8 mouse cellular contexts compared by ENCODE assay signal in the genomic region with DNA sequence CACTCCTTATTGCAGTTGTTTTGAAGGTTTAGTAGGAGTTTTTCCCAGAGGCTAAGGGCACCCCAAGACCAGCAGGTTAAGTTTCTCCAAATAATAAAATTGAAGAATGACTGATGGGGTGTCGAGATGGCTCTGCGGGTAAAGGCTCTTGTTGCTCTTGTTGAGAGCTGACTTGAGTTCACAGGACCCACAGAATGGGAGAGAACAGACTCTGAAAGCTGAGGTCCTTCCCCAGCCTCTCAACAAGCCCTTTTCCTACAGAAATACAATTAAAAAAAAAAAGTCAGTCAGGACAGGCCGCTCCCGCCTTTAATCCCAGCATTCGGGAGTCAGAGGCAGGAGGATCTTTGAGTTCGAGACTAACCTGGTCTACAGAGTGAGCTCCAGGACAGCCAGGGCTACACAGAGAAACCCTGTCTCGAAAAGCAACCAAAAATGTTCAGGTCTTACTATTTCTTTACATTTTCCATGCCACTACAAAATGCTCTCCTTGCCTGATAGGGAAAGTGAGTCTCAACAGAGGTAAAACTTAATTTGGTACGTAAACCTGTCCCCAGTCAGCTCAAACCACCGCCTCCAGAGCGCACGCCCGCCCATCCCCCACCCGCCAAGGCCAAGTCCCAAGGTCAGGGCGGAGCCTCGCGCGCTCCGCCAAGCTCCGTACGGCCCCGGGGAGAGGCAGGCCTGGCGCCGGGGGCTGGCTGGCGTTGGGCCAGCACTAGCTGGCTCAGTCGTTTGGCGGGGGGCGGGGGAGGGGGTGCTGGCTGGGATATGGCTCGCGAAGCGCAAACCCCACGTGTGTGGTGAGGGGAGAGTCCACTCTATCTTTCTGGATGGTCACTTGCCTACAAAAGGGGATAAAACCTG. TPM values are rescaled to one million over a fixed set of nuclear protein-coding genes. Genes with fewer than 3 reads are reported as not detected.
DNase-seq lines count a peak whose midpoint lies in the region; ATAC-seq lines count a peak whose summit lies in the region.

No protein-coding gene starts in this region.

- peak overlapping the region; percentile 61 for H3K9ac ChIP-seq in heart, embryonic 12.5 days
- H3K9ac ChIP-seq in kidney, embryonic 16.5 days (replicated peaks; ENCODE audit: low read length): peak overlapping the region; percentile 61

- H3K4me2 ChIP-seq in heart, embryonic 12.5 days: peak overlapping the region; percentile 61
- peak overlapping the region; percentile 48 for H3K4me2 ChIP-seq in kidney, embryonic 16.5 days (replicated peaks; ENCODE audit: low read depth, low read length)

- peak overlapping the region; percentile 96 for H3K27ac ChIP-seq in heart, embryonic 12.5 days (ENCODE audit: poor library complexity, severe bottlenecking)
- H3K27ac ChIP-seq in kidney, embryonic 16.5 days (ENCODE audit: low read length): peak overlapping the region; percentile 96

- peak; percentile 64 for DNase-seq in embryo, embryonic 9.5 days (ENCODE audit: extremely low spot score)
- DNase-seq in lung, postnatal 36 days: peak; percentile 84
- peak; percentile 52 to 65 for DNase-seq in spleen, adult 18-20 months
- no peak for DNase-seq in right cerebral cortex, adult 2 months (ENCODE audit: low spot score in 2 of 2)

- H3K9me3 ChIP-seq in megakaryocyte, embryonic 14.5 days: no peaks in the 10 kb centered on the region
- no peaks in the 10 kb centered on the region for H3K9me3 ChIP-seq in heart, embryonic 12.5 days (replicated peaks)
- H3K9me3 ChIP-seq in kidney, embryonic 16.5 days (ENCODE audit: low read length): no peaks in the 10 kb centered on the region

- no peak for ATAC-seq in megakaryocyte, adult 5-6 weeks (ENCODE audit: poor library complexity, severe bottlenecking)
- ATAC-seq in heart, embryonic 12.5 days (ENCODE audit: insufficient number of reproducible peaks, low FRiP score): peak; percentile 56
- peak; percentile 5 for ATAC-seq in kidney, embryonic 16.5 days (ENCODE audit: low FRiP score, low TSS enrichment)

- H3K27me3 ChIP-seq in megakaryocyte, embryonic 14.5 days (replicated peaks): no peaks in the 10 kb centered on the region
- H3K27me3 ChIP-seq in heart, embryonic 12.5 days (replicated peaks): no peaks in the 10 kb centered on the region
- no peaks in the 10 kb centered on the region for H3K27me3 ChIP-seq in kidney, embryonic 16.5 days (ENCODE audit: insufficient read depth, low read length)

- peaks cover 69% of the 10 kb centered on the region for H3K4me1 ChIP-seq in megakaryocyte, embryonic 14.5 days
- peaks cover 59% of the 10 kb centered on the region for H3K4me1 ChIP-seq in heart, embryonic 12.5 days (replicated peaks)
- peaks cover 62% of the 10 kb centered on the region for H3K4me1 ChIP-seq in kidney, embryonic 16.5 days (ENCODE audit: insufficient read depth, low read length)

- whole genome bisulfite sequencing in heart, embryonic 12.5 days: 4% methylated on average over 31 of the region's 31 CpGs
- WGBS in kidney, embryonic 16.5 days: 3% methylated on average over 31 of the region's 31 CpGs

- peaks cover 4% of the 10 kb centered on the region for H3K36me3 ChIP-seq in megakaryocyte, embryonic 14.5 days (replicated peaks; ENCODE audit: low read length)
- H3K36me3 ChIP-seq in heart, embryonic 12.5 days: peaks cover 3% of the 10 kb centered on the region; the same call in 1 of the 2 replicates
- H3K36me3 ChIP-seq in kidney, embryonic 16.5 days (ENCODE audit: insufficient read depth, low read length): 0 out of 2 replicates have a peak, but pooled peaks cover 5% of the 10 kb centered on the region

- peak overlapping the region; percentile 88 for H3K4me3 ChIP-seq in megakaryocyte, embryonic 14.5 days (replicated peaks)
- peak overlapping the region; percentile 10; the same call in 1 of the 2 replicates for H3K4me3 ChIP-seq in heart, embryonic 12.5 days
- peak overlapping the region; percentile 10 for H3K4me3 ChIP-seq in kidney, embryonic 16.5 days (ENCODE audit: low read length)

RNA-seq across cellular contexts. Expression of a gene that starts 2.5 kb away (rescaled TPM):
- 972 and 2,520 TPM in 2 replicates for polyA plus RNA-seq in megakaryocyte, embryonic 14.5 days (2012; ENCODE audit: insufficient read depth, low replicate concordance)
- 26.7 and 44.1 TPM in 2 replicates for total RNA-seq in megakaryocyte, adult 5-6 weeks (2015)
- total RNA-seq in megakaryocyte, adult 5-6 weeks (2017): 24.0 and 28.9 TPM in 2 replicates
- 183 and 206 TPM in 2 replicates for polyA plus RNA-seq in heart, embryonic 12.5 days (2016; fragmentation: Nextera tagmentation; extraction: Ambion mirVana)
- polyA plus RNA-seq in kidney, embryonic 16.5 days (2015; fragmentation: Nextera tagmentation; extraction: Ambion mirVana): 42.1 and 47.4 TPM in 2 replicates

RNA-seq across cellular contexts. Expression of a gene that starts 7.0 kb away (rescaled TPM):
- not detected in 2 replicates for polyA plus RNA-seq in megakaryocyte, embryonic 14.5 days (2012; ENCODE audit: insufficient read depth, low replicate concordance)
- 0.11 and 0.27 TPM in 2 replicates for total RNA-seq in megakaryocyte, adult 5-6 weeks (2015)
- total RNA-seq in megakaryocyte, adult 5-6 weeks (2017): 0.04 TPM in 1 of 2 replicates, not detected in the other
- 0.04 and 0.06 TPM in 2 replicates for polyA plus RNA-seq in heart, embryonic 12.5 days (2016; fragmentation: Nextera tagmentation; extraction: Ambion mirVana)
- polyA plus RNA-seq in kidney, embryonic 16.5 days (2015; fragmentation: Nextera tagmentation; extraction: Ambion mirVana): 0.04 and 0.06 TPM in 2 replicates

RNA-seq across cellular contexts. Expression of a gene that starts 22.1 kb away (rescaled TPM):
- polyA plus RNA-seq in megakaryocyte, embryonic 14.5 days (2012; ENCODE audit: insufficient read depth, low replicate concordance): 0.26 TPM in 1 of 2 replicates, not detected in the other
- not detected in 2 replicates for total RNA-seq in megakaryocyte, adult 5-6 weeks (2015)
- not detected in 2 replicates for total RNA-seq in megakaryocyte, adult 5-6 weeks (2017)
- polyA plus RNA-seq in heart, embryonic 12.5 days (2016; fragmentation: Nextera tagmentation; extraction: Ambion mirVana): not detected in 2 replicates
- 0.52 and 0.76 TPM in 2 replicates for polyA plus RNA-seq in kidney, embryonic 16.5 days (2015; fragmentation: Nextera tagmentation; extraction: Ambion mirVana)

RNA-seq across cellular contexts. Expression of a gene that starts 23.2 kb away (rescaled TPM):
- polyA plus RNA-seq in megakaryocyte, embryonic 14.5 days (2012; ENCODE audit: insufficient read depth, low replicate concordance): 103 and 569 TPM in 2 replicates
- 82.1 and 84.4 TPM in 2 replicates for total RNA-seq in megakaryocyte, adult 5-6 weeks (2015)
- total RNA-seq in megakaryocyte, adult 5-6 weeks (2017): 106 and 151 TPM in 2 replicates
- 289 and 301 TPM in 2 replicates for polyA plus RNA-seq in heart, embryonic 12.5 days (2016; fragmentation: Nextera tagmentation; extraction: Ambion mirVana)
- polyA plus RNA-seq in kidney, embryonic 16.5 days (2015; fragmentation: Nextera tagmentation; extraction: Ambion mirVana): 272 and 281 TPM in 2 replicates

RNA-seq across cellular contexts. Expression of a gene that starts 27.3 kb away (rescaled TPM):
- 0.03 TPM in 1 of 2 replicates, not detected in the other for polyA plus RNA-seq in megakaryocyte, embryonic 14.5 days (2012; ENCODE audit: insufficient read depth, low replicate concordance)
- not detected in 2 replicates for total RNA-seq in megakaryocyte, adult 5-6 weeks (2015)
- total RNA-seq in megakaryocyte, adult 5-6 weeks (2017): not detected in 2 replicates
- 0.05 and 0.09 TPM in 2 replicates for polyA plus RNA-seq in heart, embryonic 12.5 days (2016; fragmentation: Nextera tagmentation; extraction: Ambion mirVana)
- 8.8 and 11.6 TPM in 2 replicates for polyA plus RNA-seq in kidney, embryonic 16.5 days (2015; fragmentation: Nextera tagmentation; extraction: Ambion mirVana)

Comparison
In these comparisons a context has a peak if more than half of its experiments do, and no peak if none do; other contexts are left out.
1. H3K4me3 ChIP-seq: peak in every context shown above with its lines; median percentile 88 in megakaryocyte, embryonic 14.5 days; 10 in heart, embryonic 12.5 days; 10 in kidney, embryonic 16.5 days.
2. DNase-seq: peak in embryo, embryonic 9.5 days (single experiment), lung, postnatal 36 days (single experiment) and spleen, adult 18-20 months (2 of 2); none in right cerebral cortex, adult 2 months (0 of 2).